Mouse (Mus musculus) mouse embryonic stem cell (cell line): Measurements from ENCODE around the gene Zmiz1.

Experiments
- in situ Hi-C, 2 experiments: fragments of 300-500 bp; cut with MboI; formaldehyde crosslinking; loops; 1 replicate in 1 of 2; 3 replicates in 1 of 2; pipeline ENCODE4 v1.14.3; 2019 to 2020; ENCODE audit warnings: low sequenced_read_pairs in 2 of 2, low pct_unique_long_range_greater_than_20kb in 1 of 2, mixed read lengths in 1 of 2; ENCODE audit not compliant: unreplicated experiment in 1 of 2

The Zmiz1 gene

GRCm38 (mm10) chr14:25587487-25588001, 128.6 kb downstream of the Zmiz1 start:
- in situ Hi-C loops = no loop called here

GRCm38 (mm10) chr14:25588156-25588555, 129.2 kb downstream of the Zmiz1 start:
- in situ Hi-C loops = no loop called here

DNA sequence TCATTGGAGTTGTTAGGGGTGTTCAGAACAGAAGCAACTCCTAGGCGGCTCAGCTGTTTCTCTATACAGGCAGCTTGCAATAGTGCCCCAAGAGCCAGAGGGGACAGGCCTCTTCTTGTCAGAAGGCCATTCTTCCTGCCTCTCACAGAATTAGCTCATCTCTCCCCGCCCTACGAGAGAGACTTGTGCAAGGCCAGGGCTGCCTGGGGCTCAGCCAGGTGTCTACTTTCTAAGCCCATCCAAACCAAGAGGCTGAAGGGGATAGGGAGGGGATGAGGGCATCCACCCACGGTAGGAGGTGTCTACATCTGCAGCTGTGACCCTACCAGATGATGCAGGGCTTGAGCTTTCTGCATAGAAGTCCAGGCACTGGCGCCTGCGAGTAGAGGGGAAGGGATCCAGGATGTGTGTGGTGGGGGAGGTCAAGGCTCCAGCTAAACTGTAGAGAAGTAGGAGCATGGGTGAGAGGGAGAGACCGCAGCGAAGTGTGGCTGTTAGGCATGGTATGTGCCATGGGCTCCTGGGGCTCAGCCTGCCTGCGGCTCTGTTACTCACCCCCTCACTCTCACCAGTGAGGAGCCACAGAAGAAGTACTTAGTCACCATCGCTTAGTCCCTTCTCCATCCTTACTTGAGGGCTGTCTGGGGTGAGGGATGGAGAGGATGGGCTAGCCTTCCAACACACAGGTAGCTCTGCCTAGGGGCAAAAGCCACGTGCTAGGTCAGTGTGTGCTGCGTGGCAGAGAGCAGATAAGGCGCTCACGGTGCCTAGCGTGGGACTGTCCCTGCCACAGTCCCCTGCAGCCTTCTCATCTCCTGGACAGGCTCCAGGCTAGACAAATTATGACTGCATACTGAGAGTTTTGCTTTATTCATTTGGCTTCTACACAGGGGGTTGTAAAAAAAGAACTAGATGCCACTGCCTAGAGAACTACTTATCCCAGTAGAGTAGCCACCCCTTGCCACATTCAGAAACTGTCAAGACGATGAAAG, 130.3 kb downstream of the Zmiz1 start:
- in situ Hi-C loops = no loop called here

- in situ Hi-C loops = no loop called here
Observed at GRCm38 (mm10) chr14:25591000-25591399, 132.0 kb downstream of the Zmiz1 start.

DNA sequence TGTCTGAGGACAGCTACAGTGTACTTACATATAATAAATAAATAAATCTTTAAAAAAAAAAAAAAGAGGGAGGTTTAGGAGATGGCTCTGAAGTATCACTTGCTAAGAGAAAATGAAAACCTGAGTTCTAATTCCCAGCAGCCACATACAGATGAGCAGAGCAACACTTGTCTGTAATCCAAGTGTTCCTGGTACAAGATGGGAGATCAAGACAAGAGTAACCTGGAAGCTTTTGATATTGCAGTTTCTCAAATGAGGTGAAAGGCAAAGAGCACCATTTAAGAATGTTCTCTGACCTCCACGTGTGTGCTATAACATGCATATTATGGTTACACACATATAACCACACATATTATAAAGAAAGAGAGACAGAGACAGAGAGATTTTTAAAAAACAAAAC, 132.4 kb downstream of the Zmiz1 start:
- in situ Hi-C loops = no loop called here

GRCm38 (mm10) chr14:25592522-25592921, 133.5 kb downstream of the Zmiz1 start:
- in situ Hi-C loops = no loop called here

- in situ Hi-C loops = no loop called here
Observed at GRCm38 (mm10) chr14:25593876-25594275, 134.9 kb downstream of the Zmiz1 start.

GRCm38 (mm10) chr14:25594611-25595010, 135.6 kb downstream of the Zmiz1 start:
- in situ Hi-C loops = no loop called here

GRCm38 (mm10) chr14:25598960-25599359, 140.0 kb downstream of the Zmiz1 start:
- in situ Hi-C loops = no loop called here

DNA sequence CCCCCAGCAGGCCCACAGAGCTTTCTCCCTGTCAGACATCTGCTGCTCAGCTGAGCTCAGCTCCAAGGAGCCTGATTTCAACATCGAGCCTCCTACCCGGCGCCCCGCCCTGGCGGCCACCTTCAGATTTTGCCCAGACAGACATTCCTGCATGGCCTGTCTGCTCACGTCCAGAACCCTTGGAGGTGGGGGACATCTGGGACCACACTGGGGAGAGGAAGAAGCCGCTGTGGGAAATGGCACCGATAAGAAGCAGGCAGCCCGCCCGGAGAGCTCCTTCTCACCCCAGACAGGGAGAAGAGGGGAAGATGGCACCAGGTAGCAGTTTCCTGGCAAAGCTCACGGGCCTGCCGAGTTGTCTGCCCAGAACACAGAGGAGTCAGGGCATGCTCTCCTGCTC, 140.9 kb downstream of the Zmiz1 start:
- in situ Hi-C loops = no loop called here

DNA sequence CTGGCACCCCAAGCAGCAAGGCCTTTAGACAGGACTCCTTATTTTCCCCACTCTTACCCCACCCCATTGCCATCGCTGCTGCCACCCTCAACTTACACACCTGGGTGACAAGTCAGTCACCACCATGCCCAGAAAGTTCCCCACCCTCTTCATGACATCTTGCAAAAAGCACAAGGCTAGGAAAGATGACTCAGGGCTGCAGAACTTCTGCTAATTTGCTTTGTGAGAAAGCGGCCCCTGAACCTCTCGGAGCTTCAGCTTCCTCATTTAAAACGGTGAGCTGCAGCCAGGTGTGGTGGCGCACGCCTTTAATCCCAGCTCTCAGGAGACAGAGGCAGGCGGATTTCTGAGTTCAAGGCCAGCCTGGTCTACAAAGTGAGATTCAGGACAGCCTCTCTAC, 141.4 kb downstream of the Zmiz1 start:
- in situ Hi-C loops = no loop called here

DNA sequence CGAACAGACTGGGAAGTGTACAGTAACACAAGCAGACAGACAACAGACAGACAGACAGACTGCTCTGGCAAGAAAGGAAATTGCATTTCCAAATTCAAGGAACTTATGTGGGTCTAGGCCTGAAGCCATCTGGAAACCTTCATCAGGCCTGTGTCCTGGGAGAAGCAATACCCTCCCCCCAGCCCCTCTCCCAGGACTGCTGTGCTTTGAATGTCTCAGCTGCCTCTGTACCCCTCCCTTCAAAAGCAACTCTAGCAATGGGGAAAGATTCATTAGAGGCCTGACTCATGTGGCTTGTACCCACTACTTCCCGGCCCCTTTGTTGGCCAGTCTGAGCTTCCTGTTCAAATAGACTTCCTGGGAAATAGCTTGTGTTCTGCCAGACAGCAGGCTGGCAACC, 142.0 kb downstream of the Zmiz1 start:
- in situ Hi-C loops = no loop called here

DNA sequence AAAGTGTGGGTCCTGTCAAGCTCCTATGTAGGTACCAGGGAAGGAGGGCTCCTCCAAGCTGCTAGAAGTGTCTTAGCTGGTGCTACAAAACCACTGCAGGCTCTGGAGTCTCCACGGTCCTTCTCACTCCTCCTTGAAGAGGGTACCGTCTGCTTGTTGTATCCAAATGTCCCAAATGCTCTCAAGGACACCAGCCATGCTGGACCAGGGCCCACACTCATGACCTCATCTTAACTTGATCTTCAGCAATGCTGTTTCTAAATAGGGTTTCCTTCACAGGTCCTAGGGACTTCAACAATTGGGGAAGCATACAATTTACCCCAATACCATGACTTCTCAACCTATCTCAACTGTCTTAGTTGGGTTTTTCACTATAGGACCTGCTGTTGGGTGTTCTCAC, 143.0 kb downstream of the Zmiz1 start:
- in situ Hi-C loops = no loop called here

DNA sequence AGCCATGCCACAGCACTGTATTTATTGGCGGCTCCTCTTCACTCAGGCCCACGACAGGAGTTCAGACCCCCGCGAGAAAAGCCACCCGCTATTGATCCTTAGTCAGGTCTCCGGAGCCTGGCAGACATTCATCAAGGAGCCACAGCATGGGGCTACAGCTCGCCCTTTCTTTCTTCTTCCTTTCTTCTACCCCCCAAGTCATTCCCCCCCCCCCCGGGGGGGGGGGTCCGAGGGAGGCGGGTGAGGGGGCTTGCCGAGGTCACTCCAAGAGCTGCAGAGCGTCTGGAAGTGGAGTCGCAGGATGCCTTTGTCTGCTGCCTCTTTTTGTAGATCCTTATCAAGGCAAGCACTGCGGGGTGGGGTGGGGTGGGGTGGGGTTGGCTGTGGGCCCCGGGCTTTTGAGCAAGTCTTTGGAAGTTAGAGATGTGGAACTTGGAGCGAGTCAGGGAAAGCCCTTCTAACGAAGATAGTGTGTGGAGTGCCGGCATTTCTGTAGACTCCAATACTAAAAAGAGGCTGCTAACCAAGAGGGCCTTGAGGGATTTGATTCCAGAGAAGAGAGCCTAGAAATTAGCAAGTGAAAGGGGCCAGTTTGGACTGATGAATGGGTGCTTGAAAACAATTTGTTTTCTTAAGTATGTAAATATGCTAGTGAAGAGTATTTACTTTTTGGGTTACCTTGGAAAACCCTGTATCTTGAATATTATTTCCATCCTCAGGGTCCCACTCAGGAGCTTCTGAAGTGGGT, 145.6 kb downstream of the Zmiz1 start:
- in situ Hi-C loops = no loop called here

DNA sequence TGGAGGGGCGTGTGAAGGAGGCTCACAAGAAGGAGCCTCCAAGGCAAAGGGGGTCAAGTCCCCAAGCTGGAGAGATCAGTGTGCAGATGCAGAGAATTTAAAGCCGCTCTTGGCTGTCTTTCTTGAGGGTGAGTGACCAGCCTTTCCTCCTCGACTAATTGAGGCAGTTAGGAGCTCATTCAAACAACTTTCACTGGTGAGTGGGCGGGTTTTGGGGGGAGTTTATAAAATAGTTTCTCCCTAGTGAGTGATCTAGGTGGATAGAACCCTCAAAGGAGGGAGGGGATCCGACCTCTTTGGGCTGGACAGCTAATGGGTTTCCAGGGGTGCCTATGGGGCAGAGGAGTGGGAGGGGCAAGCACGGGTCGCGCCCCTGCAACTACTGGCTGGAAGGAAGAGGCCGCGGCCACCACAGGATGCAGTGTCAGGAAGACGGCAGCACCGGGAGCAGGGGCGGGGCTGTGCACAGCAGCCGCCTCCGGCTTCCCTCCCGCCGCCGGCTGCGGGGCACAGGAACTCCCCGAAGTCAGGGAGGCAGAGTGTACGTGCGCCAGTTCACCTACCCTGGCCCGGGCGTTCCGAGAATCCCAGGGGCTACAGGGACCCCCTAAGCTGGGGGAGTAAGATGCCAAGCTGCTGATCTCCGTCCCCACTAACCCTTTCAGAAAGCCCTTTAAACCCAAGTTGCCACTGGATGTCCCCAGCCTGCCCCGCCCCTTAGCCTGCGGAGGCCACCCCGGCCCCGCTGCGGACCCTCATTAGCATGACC, 147.6 kb downstream of the Zmiz1 start:
- in situ Hi-C loops = no loop called here

- in situ Hi-C loops = no loop called here
Observed at GRCm38 (mm10) chr14:25607141-25607967, 148.4 kb downstream of the Zmiz1 start.

DNA sequence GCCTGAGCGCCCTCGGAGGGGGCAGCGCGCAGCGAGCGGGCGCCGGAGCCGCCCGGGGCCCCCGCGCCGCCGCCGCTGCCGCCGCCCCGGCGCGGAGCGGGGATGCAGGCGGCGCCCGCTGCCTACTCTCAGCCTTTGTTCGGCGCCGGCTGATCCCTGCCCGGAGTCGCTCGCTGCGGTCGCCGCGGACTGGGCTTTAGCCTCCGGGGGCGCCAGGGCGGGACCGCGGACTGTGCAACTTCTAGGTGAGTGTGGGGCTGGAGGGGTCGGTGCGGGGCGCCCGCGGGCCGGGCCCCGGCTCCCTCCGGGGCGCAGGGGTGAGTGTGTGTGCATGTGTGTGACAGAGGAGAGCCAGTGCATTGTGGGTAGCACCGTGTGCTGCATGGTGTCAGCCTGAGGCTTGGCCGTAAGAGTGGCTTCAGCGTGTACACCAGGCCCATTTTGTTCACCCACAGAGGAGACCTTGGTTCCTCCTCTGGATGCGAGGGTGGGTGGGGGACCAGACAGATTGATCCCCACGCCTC, 149.0 kb downstream of the Zmiz1 start:
- in situ Hi-C loops = no loop called here

DNA sequence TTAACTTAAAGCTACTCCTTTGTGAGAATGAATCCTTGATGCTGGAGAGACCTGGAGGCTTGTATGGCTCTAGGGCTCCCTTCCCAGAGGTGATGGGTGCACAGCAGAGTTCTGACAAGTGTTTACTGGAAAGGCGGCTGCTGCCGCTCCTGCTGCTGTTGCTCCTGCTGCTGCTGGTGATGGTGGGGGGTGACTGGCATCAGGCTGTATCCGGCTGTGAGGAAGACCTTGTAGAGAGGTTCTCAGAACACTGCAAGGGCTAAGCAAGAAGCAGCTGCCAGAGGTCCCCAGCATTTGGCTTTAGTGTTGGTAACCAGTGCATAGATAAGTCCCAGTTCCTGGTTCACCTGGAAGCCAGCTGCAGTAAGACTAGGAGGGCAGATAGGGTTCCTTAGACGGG, 149.6 kb downstream of the Zmiz1 start:
- in situ Hi-C loops = no loop called here
